Mouse (Mus musculus): ENCODE data around the gene Irf3. TPM values are rescaled to one million over a fixed set of nuclear protein-coding genes. Genes with fewer than 3 reads are reported as not detected.

Gene Irf3
- polyA plus RNA-seq, 1 experiment from 2014 or later = 56.9 TPM

- Histone ChIP-seq H3K4me2 (replicated peaks) (no peak overlapping the region), H3K9me3 (ENCODE audit: control insufficient read depth, low read length) (no peaks in the 10 kb centered on the region), H3K36me3 (replicated peaks; ENCODE audit: control insufficient read depth, insufficient read depth) (peaks cover 88% of the 10 kb centered on the region), H3K9ac (no peak overlapping the region), H3K4me1 (replicated peaks; ENCODE audit: control insufficient read depth, insufficient read depth, low read length) (no peaks in the 10 kb centered on the region), H3K27ac (no peak overlapping the region), H3K4me3 (replicated peaks; ENCODE audit: low read length) (no peak overlapping the region), H3K27me3 (ENCODE audit: control insufficient read depth, insufficient read depth, low read length) (no peaks in the 10 kb centered on the region)
- no peak for ATAC-seq (ENCODE audit: low FRiP score)
- 96% methylated on average over 8 of the region's 8 CpGs for WGBS
- DNase-seq (ENCODE audit: low spot score) = no peak
These were observed 33.4 kb downstream of the Irf3 start for GRCm38 (mm10) chr7:45030857-45031256.

- no peak overlapping the region for H3K4me2 ChIP-seq (replicated peaks)
- no peaks in the 10 kb centered on the region for H3K9me3 ChIP-seq (ENCODE audit: control insufficient read depth, low read length)
- no peak overlapping the region for H3K9ac ChIP-seq
- H3K27me3 ChIP-seq (ENCODE audit: control insufficient read depth, insufficient read depth, low read length) = no peaks in the 10 kb centered on the region
- WGBS = 95% methylated on average over 19 of the region's 19 CpGs
- H3K27ac ChIP-seq = no peak overlapping the region
- DNase-seq (ENCODE audit: low spot score) (no peak), ATAC-seq (ENCODE audit: low FRiP score) (no peak)
- H3K4me1 ChIP-seq (replicated peaks; ENCODE audit: control insufficient read depth, insufficient read depth, low read length) = no peaks in the 10 kb centered on the region
- peaks cover 98% of the 10 kb centered on the region for H3K36me3 ChIP-seq (replicated peaks; ENCODE audit: control insufficient read depth, insufficient read depth)
- H3K4me3 ChIP-seq (replicated peaks; ENCODE audit: low read length) = no peak overlapping the region
These were observed 36.4 kb downstream of the Irf3 start for GRCm38 (mm10) chr7:45033722-45034359.

- Histone ChIP-seq H3K36me3 (replicated peaks; ENCODE audit: control insufficient read depth, insufficient read depth) (peaks cover 98% of the 10 kb centered on the region), H3K27me3 (ENCODE audit: control insufficient read depth, insufficient read depth, low read length) (no peaks in the 10 kb centered on the region), H3K4me3 (replicated peaks; ENCODE audit: low read length) (no peak overlapping the region), H3K27ac (no peak overlapping the region), H3K9me3 (ENCODE audit: control insufficient read depth, low read length) (no peaks in the 10 kb centered on the region), H3K4me1 (replicated peaks; ENCODE audit: control insufficient read depth, insufficient read depth, low read length) (no peaks in the 10 kb centered on the region), H3K9ac (no peak overlapping the region), H3K4me2 (replicated peaks) (no peak overlapping the region)
- no peak for ATAC-seq (ENCODE audit: low FRiP score)
- WGBS = 96% methylated on average over 3 of the region's 3 CpGs
- DNase-seq (ENCODE audit: low spot score) = no peak
These were observed 38.2 kb downstream of the Irf3 start for GRCm38 (mm10) chr7:45035631-45036030.

- Histone ChIP-seq H3K27ac (no peak overlapping the region), H3K4me2 (replicated peaks) (no peak overlapping the region), H3K4me3 (replicated peaks; ENCODE audit: low read length) (no peak overlapping the region), H3K36me3 (replicated peaks; ENCODE audit: control insufficient read depth, insufficient read depth) (peaks cover 98% of the 10 kb centered on the region), H3K4me1 (replicated peaks; ENCODE audit: control insufficient read depth, insufficient read depth, low read length) (no peaks in the 10 kb centered on the region), H3K9me3 (ENCODE audit: control insufficient read depth, low read length) (no peaks in the 10 kb centered on the region), H3K27me3 (ENCODE audit: control insufficient read depth, insufficient read depth, low read length) (no peaks in the 10 kb centered on the region), H3K9ac (no peak overlapping the region)
- 93% methylated on average over 11 of the region's 11 CpGs for WGBS
- DNase-seq (ENCODE audit: low spot score) (no peak), ATAC-seq (ENCODE audit: low FRiP score) (no peak)
These were observed 39.3 kb downstream of the Irf3 start for GRCm38 (mm10) chr7:45036702-45037101.

- Histone ChIP-seq H3K27me3 (ENCODE audit: control insufficient read depth, insufficient read depth, low read length) (no peaks in the 10 kb centered on the region), H3K27ac (no peak overlapping the region), H3K9me3 (ENCODE audit: control insufficient read depth, low read length) (no peaks in the 10 kb centered on the region), H3K4me1 (replicated peaks; ENCODE audit: control insufficient read depth, insufficient read depth, low read length) (no peaks in the 10 kb centered on the region), H3K9ac (no peak overlapping the region), H3K36me3 (replicated peaks; ENCODE audit: control insufficient read depth, insufficient read depth) (peaks cover 98% of the 10 kb centered on the region), H3K4me3 (replicated peaks; ENCODE audit: low read length) (no peak overlapping the region), H3K4me2 (replicated peaks) (no peak overlapping the region)
- no peak for ATAC-seq (ENCODE audit: low FRiP score)
- no peak for DNase-seq (ENCODE audit: low spot score)
- WGBS = 71% methylated on average over 7 of the region's 7 CpGs
These were observed 40.4 kb downstream of the Irf3 start for GRCm38 (mm10) chr7:45037720-45038361.

GRCm38 (mm10) chr7:45038411-45038810 lies 41.0 kb downstream of the Irf3 start:
- peaks cover 98% of the 10 kb centered on the region for H3K36me3 ChIP-seq (replicated peaks; ENCODE audit: control insufficient read depth, insufficient read depth)
- DNase-seq (ENCODE audit: low spot score) = no peak
- no peak overlapping the region for H3K9ac ChIP-seq
- 98% methylated on average over 9 of the region's 9 CpGs for WGBS
- H3K4me2 ChIP-seq (replicated peaks) = no peak overlapping the region
- H3K9me3 ChIP-seq (ENCODE audit: control insufficient read depth, low read length) = no peaks in the 10 kb centered on the region
- no peak overlapping the region for H3K4me3 ChIP-seq (replicated peaks; ENCODE audit: low read length)
- no peak for ATAC-seq (ENCODE audit: low FRiP score)
- H3K4me1 ChIP-seq (replicated peaks; ENCODE audit: control insufficient read depth, insufficient read depth, low read length) = no peaks in the 10 kb centered on the region
- H3K27me3 ChIP-seq (ENCODE audit: control insufficient read depth, insufficient read depth, low read length) = no peaks in the 10 kb centered on the region
- H3K27ac ChIP-seq = no peak overlapping the region

GRCm38 (mm10) chr7:45040851-45041250 lies 43.4 kb downstream of the Irf3 start:
- Histone ChIP-seq H3K36me3 (replicated peaks; ENCODE audit: control insufficient read depth, insufficient read depth) (peaks cover 98% of the 10 kb centered on the region), H3K4me2 (replicated peaks) (no peak overlapping the region), H3K9ac (no peak overlapping the region), H3K4me3 (replicated peaks; ENCODE audit: low read length) (no peak overlapping the region), H3K9me3 (ENCODE audit: control insufficient read depth, low read length) (no peaks in the 10 kb centered on the region), H3K27me3 (ENCODE audit: control insufficient read depth, insufficient read depth, low read length) (no peaks in the 10 kb centered on the region), H3K4me1 (replicated peaks; ENCODE audit: control insufficient read depth, insufficient read depth, low read length) (no peaks in the 10 kb centered on the region), H3K27ac (no peak overlapping the region)
- DNase-seq (ENCODE audit: low spot score) (no peak), ATAC-seq (ENCODE audit: low FRiP score) (no peak)
- WGBS = 92% methylated on average over 9 of the region's 9 CpGs

GRCm38 (mm10) chr7:45043307-45043706 lies 45.9 kb downstream of the Irf3 start:
- no peak overlapping the region for H3K4me3 ChIP-seq (replicated peaks; ENCODE audit: low read length)
- H3K4me2 ChIP-seq (replicated peaks) = no peak overlapping the region
- DNase-seq (ENCODE audit: low spot score) (no peak), ATAC-seq (ENCODE audit: low FRiP score) (no peak)
- H3K27me3 ChIP-seq (ENCODE audit: control insufficient read depth, insufficient read depth, low read length) = no peaks in the 10 kb centered on the region
- WGBS = 94% methylated on average over 14 of the region's 14 CpGs
- no peaks in the 10 kb centered on the region for H3K4me1 ChIP-seq (replicated peaks; ENCODE audit: control insufficient read depth, insufficient read depth, low read length)
- no peaks in the 10 kb centered on the region for H3K9me3 ChIP-seq (ENCODE audit: control insufficient read depth, low read length)
- no peak overlapping the region for H3K9ac ChIP-seq
- peaks cover 98% of the 10 kb centered on the region for H3K36me3 ChIP-seq (replicated peaks; ENCODE audit: control insufficient read depth, insufficient read depth)
- H3K27ac ChIP-seq = no peak overlapping the region

GRCm38 (mm10) chr7:45045741-45046140 lies 48.3 kb downstream of the Irf3 start:
- no peak for DNase-seq (ENCODE audit: low spot score)
- no peak overlapping the region for H3K27ac ChIP-seq
- peaks cover 5% of the 10 kb centered on the region for H3K4me1 ChIP-seq (replicated peaks; ENCODE audit: control insufficient read depth, insufficient read depth, low read length)
- H3K9me3 ChIP-seq (ENCODE audit: control insufficient read depth, low read length) = no peaks in the 10 kb centered on the region
- peaks cover 95% of the 10 kb centered on the region for H3K36me3 ChIP-seq (replicated peaks; ENCODE audit: control insufficient read depth, insufficient read depth)
- H3K4me2 ChIP-seq (replicated peaks) = no peak overlapping the region
- no peak overlapping the region for H3K9ac ChIP-seq
- no peak for ATAC-seq (ENCODE audit: low FRiP score)
- 92% methylated on average over 22 of the region's 22 CpGs for WGBS
- no peaks in the 10 kb centered on the region for H3K27me3 ChIP-seq (ENCODE audit: control insufficient read depth, insufficient read depth, low read length)
- H3K4me3 ChIP-seq (replicated peaks; ENCODE audit: low read length) = no peak overlapping the region
